Mouse (Mus musculus) heart, embryonic 15.5 days (tissue): ENCODE measurements around the gene Defb36. TPM values are rescaled to one million over a fixed set of nuclear protein-coding genes. Genes with fewer than 3 reads are reported as not detected.
A peak's percentile ranks its signal among the peaks of the same experiment; 100 is the strongest.

ENCODE experiments used
- ATAC-seq: fragments of 200-750 bp; cut with Nextera tagmentation; replicated peaks from 2 replicates; pipeline ENCODE4 v1.8.0; 2017; ENCODE audit warnings: low read depth, moderate TSS enrichment; ENCODE audit not compliant: insufficient number of reproducible peaks, insufficient read depth, low FRiP score
- H3K27ac ChIP-seq: fragments of 300-500 bp; sonication (generic); 2 replicates; pipeline ENCODE4 v1.5.1; 2015; ENCODE audit warnings: mild to moderate bottlenecking, inconsistent platforms
- H3K27me3 ChIP-seq: fragments of 300-500 bp; sonication (generic); 2 replicates; pipeline ENCODE4 v1.6.1; 2015; ENCODE audit warnings: inconsistent platforms
- H3K36me3 ChIP-seq: fragments of 300-500 bp; sonication (generic); 2 replicates; pipeline ENCODE4 v1.6.1; 2015; ENCODE audit warnings: mild to moderate bottlenecking, inconsistent platforms
- H3K4me1 ChIP-seq: fragments of 300-500 bp; sonication (generic); replicated peaks from 2 replicates; pipeline ENCODE4 v1.6.1; 2015; ENCODE audit warnings: inconsistent platforms
- H3K4me2 ChIP-seq: fragments of 300-500 bp; sonication (generic); 2 replicates; pipeline ENCODE4 v1.6.1; 2015; ENCODE audit warnings: inconsistent platforms, mild to moderate bottlenecking, moderate library complexity
- H3K4me3 ChIP-seq: fragments of 300-500 bp; sonication (generic); 2 replicates; pipeline ENCODE4 v1.5.1; 2015; ENCODE audit warnings: mild to moderate bottlenecking, inconsistent platforms
- H3K9ac ChIP-seq: fragments of 300-500 bp; sonication (generic); 2 replicates; pipeline ENCODE4 v1.6.1; 2015; ENCODE audit warnings: mild to moderate bottlenecking, inconsistent platforms
- H3K9me3 ChIP-seq: fragments of 300-500 bp; sonication (generic); replicated peaks from 2 replicates; pipeline ENCODE4 v1.6.1; 2016; ENCODE audit warnings: inconsistent platforms
- WGBS: fragments of 180-500 bp; shearing (Covaris S2); methylation state at CpG from one replicate; pipeline ENCODE4 v1.1.7; 2015; ENCODE audit warnings: mixed read lengths; 5-methylcytosine and 5-hydroxymethylcytosine counted together
- polyA plus RNA-seq: library from polyadenylated mRNA; unstranded; fragments of >200 nt; fragmentation: Nextera tagmentation; extraction: Ambion mirVana; gene quantifications from 2 replicates; pipeline ENCODE4 v1.2.1, GENCODE M21; 2015

The Defb36 gene
- polyA plus RNA-seq, 1 experiment from 2014 or later, result not detected

DNA sequence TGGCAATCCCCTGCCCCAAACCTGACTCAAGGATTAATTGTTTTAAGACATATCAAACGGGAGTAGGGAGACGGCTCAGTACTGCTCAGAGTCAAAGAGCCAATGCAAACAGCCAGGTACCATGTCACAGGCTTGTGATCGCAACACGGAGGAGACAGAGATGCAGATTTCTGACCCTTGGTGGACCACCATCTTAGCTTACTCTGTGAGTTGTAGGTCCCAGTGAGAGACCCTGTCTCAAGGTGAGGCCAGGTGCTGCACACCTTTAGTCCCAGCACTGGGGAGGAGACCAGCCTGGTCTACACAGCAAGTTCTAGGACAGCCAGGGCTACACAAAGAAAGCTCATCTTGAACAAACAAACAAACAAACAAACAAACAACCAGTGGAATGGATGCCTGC lies 33.3 kb downstream of the Defb36 start:
- peaks cover 43% of the 10 kb centered on the region for H3K4me1 ChIP-seq
- H3K9me3 ChIP-seq, result no peaks in the 10 kb centered on the region
- no peak overlapping the region for H3K4me2 ChIP-seq
- no peak for ATAC-seq
- H3K9ac ChIP-seq, result no peak overlapping the region
- H3K4me3 ChIP-seq, result no peak overlapping the region
- 82% methylated on average over 4 of the region's 4 CpGs for WGBS
- 0 out of 2 replicates have a peak, but pooled peaks cover 5% of the 10 kb centered on the region for H3K27me3 ChIP-seq
- H3K27ac ChIP-seq, result peak overlapping the region; percentile 87
- no peaks in the 10 kb centered on the region for H3K36me3 ChIP-seq

DNA sequence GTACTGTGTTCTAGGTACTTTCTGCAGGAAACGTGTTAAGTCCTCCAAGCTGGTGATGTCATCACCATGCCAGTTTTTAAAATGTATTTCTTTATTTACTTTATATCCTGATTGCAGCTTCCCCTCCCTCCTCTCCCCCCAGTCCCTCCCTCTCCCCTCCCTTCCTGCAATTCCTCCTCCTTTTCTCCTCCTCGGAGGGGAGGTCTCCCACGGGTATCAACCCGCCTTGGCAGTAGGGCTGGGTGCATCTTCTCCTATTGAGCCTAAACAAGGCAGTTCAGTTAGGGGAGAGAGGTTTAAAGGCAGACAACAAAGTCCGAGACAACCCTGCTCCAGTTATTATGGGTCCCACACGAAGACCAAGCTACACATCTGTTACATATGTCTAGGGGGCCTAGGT lies 34.7 kb downstream of the Defb36 start:
- Histone ChIP-seq H3K4me1 (peaks cover 32% of the 10 kb centered on the region), H3K36me3 (no peaks in the 10 kb centered on the region), H3K27ac (peak overlapping the region; percentile 87), H3K27me3 (0 out of 2 replicates have a peak, but pooled peaks cover 5% of the 10 kb centered on the region), H3K9ac (no peak overlapping the region), H3K4me3 (no peak overlapping the region), H3K4me2 (no peak overlapping the region), H3K9me3 (no peaks in the 10 kb centered on the region)
- no peak for ATAC-seq
- WGBS, result 58% methylated on average over 6 of the region's 6 CpGs

DNA sequence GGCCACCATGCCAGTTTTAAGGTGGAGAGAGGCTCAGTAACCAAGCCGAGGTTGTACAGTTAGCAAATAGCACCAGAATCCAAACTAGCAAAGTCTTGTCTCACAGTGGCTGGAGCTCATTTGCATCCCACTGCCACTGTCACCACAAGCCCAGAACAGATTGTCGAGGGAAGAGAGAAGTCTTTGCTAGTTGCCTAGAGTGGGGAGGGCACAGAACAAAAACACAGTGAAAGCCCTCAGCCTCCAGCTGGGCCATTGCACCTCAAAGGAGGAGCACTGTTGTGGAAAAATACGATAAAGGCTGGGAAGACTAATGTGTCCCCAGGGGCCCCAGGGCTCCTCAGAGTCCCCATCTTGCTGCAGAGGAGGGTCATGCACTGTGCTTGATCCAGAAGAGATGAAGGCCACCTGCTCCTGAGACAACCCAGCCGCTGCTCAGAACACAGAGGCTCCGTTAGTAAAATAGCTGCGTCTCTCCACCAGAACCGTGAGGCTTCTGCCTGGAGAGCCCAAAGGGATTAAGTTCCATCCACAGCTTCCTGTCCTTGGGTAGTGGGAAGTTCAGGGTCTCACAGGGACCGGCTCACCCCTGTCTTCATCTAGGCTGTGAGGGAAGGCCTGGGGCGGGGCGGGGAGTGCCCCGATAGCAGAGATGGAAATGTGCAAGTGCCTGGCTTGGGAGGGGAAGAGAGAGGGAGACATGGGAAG lies 35.4 kb downstream of the Defb36 start:
- Histone ChIP-seq H3K4me2 (no peak overlapping the region), H3K27ac (peak overlapping the region; percentile 87), H3K4me3 (no peak overlapping the region), H3K4me1 (peaks cover 27% of the 10 kb centered on the region), H3K36me3 (no peaks in the 10 kb centered on the region), H3K9ac (0 out of 2 replicates have a peak overlapping the region, but pooled peaks have one; percentile 23), H3K27me3 (0 out of 2 replicates have a peak, but pooled peaks cover under 1% of the 10 kb centered on the region), H3K9me3 (no peaks in the 10 kb centered on the region)
- peak; percentile 11; the same call in 1 of the 2 replicates for ATAC-seq
- 18% methylated on average over 11 of the region's 11 CpGs for WGBS

DNA sequence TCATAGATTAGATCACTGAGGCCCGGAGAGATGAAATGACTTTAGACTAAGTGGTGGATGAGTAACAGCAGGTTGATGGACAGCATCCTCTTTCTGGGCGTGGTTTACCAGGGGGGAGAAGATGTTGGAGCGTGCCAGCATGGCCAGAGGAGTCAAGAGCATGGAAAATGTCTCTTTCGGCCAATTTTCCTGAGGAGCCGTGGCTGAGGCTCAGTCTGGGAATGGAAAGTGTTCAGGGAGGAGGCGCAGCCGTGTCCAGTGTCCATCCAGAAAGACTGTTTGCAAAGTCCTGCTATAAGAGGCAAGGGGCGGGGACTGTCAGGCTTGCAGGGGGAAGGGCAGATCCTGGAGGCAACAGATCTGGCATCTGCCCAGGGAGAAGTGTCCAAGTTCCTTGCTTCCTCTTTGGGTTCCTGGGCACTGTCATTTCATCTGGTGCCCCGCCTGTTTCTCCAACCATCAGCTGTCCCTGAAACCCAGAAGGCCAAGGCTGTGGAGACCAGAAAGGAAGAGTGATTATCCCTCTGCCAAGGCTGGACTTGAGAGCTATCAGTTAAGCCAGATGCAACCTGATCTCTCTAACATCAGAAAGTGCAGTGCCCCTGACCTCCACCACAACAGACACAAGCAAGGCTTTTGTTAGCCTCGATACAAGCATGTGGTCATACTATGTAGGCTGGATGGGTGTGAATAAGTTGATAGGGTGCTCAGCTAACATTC lies 48.9 kb downstream of the Defb36 start:
- Histone ChIP-seq H3K9ac (no peak overlapping the region), H3K4me1 (peaks cover 15% of the 10 kb centered on the region; the same call in 1 of the 2 replicates), H3K9me3 (no peaks in the 10 kb centered on the region), H3K36me3 (no peaks in the 10 kb centered on the region), H3K27ac (peak overlapping the region; percentile 57; the same call in 1 of the 2 replicates), H3K27me3 (no peaks in the 10 kb centered on the region), H3K4me3 (no peak overlapping the region), H3K4me2 (no peak overlapping the region)
- ATAC-seq, result peak; percentile 68
- WGBS, result 40% methylated on average over 10 of the region's 10 CpGs

DNA sequence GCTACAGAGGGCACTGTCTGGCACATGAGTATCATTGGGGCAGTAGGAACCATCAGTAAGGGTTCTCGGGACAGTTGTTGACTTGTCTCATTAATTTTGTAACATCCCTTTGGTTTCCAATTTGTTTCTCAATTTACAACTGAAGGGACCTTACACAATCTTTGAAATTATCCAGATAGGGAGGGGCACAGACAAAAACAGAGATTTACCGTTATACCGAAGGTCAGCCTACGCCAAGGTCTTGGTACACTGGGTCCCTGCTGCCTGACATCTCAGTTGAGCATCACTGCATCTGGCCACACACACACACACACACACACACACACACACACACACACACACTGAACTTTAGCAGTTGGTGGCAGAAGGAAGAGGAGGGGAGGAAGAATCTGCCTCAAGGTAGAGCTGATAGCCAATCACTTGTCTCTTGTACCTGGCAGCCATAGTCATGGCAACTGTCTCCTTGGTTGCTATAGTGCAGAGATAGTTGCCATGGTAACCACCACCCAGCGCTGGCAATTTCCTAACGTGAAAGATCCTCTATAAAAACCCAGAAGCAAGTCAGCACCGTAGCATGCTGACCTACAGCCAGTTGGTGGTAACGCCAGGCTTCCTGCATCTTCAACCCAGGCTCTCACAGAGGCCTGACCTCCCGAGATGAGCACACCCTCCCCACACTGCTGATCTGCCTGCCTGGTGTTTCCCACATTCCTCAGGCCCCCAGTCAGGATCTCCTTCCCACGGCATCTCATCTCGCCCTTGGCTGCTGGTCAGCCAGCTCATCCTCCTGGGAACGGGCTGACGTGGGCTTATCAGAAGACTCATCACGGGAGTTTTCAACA lies 50.0 kb downstream of the Defb36 start:
- Histone ChIP-seq H3K9ac (no peak overlapping the region), H3K36me3 (no peaks in the 10 kb centered on the region), H3K4me1 (peaks cover 15% of the 10 kb centered on the region; the same call in 1 of the 2 replicates), H3K27ac (0 out of 2 replicates have a peak overlapping the region, but pooled peaks have one; percentile 28), H3K4me2 (no peak overlapping the region), H3K27me3 (no peaks in the 10 kb centered on the region), H3K4me3 (no peak overlapping the region), H3K9me3 (no peaks in the 10 kb centered on the region)
- 31% methylated on average over 14 of the region's 14 CpGs for WGBS
- ATAC-seq, result no peak; the same call in 1 of the 2 replicates

DNA sequence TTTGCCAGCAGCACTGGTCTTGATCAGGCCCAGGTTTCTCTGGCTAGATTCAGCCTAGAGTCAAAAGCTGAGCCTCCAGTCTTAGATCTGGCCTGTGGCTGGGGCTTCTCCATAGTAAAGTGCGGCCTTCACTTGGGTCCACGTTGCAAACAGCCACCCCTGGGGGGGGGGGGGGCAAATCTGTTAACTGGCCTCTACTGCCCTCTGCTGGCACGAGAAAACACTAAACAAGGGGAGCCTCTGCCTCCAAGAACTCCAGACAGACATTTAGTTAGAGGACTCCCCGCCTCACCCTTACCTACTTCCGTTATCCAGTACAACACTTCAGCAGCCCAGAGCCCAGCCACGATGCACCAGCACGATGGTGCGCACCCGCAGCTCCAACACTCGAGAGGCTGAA lies 53.3 kb downstream of the Defb36 start:
- WGBS, result 58% methylated on average over 10 of the region's 10 CpGs
- Histone ChIP-seq H3K4me3 (no peak overlapping the region), H3K9me3 (no peaks in the 10 kb centered on the region), H3K36me3 (no peaks in the 10 kb centered on the region), H3K27ac (no peak overlapping the region), H3K4me2 (no peak overlapping the region), H3K27me3 (no peaks in the 10 kb centered on the region), H3K9ac (no peak overlapping the region), H3K4me1 (peaks cover 15% of the 10 kb centered on the region; the same call in 1 of the 2 replicates)
- no peak for ATAC-seq

DNA sequence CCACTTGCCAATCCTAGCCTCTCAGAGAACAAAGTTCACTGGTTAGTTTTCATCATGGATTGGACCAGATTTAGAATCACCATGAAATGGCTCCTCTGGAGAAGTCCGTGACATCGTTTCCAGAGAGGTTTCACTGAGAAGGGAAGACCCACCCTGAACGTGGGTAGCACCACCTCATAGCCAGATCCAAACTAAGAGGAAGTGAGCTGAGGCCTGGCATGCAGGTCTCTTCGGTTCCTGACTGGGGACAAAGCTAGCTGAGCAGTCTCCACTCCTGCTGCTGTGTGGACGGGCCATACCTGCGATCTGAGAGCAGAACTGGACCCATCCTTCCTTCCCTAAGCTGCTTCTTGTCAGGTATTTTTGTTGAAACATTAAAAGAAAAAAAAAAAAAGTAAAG lies 57.0 kb downstream of the Defb36 start:
- Histone ChIP-seq H3K4me2 (no peak overlapping the region), H3K9ac (no peak overlapping the region), H3K36me3 (no peaks in the 10 kb centered on the region), H3K4me1 (no peaks in the 10 kb centered on the region), H3K9me3 (no peaks in the 10 kb centered on the region), H3K27ac (no peak overlapping the region), H3K4me3 (no peak overlapping the region), H3K27me3 (no peaks in the 10 kb centered on the region)
- 71% methylated on average over 6 of the region's 6 CpGs for WGBS
- ATAC-seq, result no peak

Other genes starting within 250 kb of the Defb36 start
- gene Nrsn2, start 227.7 kb upstream of the Defb36 start, polyA plus RNA-seq, result 1.6 and 2.1 TPM in 2 replicates
- gene Sox12, start 206.3 kb upstream of the Defb36 start, polyA plus RNA-seq, result 6.5 and 7.0 TPM in 2 replicates
- gene Zcchc3, start 189.3 kb upstream of the Defb36 start, polyA plus RNA-seq, result 30.8 and 31.7 TPM in 2 replicates
- 2.0 and 2.4 TPM in 2 replicates for gene 6820408C15Rik, start 188.7 kb upstream of the Defb36 start, polyA plus RNA-seq
- not detected in 2 replicates for gene Defb23, start 139.7 kb upstream of the Defb36 start, polyA plus RNA-seq
- not detected in 2 replicates for gene Defb20, start 127.3 kb upstream of the Defb36 start, polyA plus RNA-seq
- gene Defb22, start 114.2 kb upstream of the Defb36 start, polyA plus RNA-seq, result not detected in 2 replicates
- gene Defb26, start 92.6 kb upstream of the Defb36 start, polyA plus RNA-seq, result not detected in 2 replicates
- not detected in 2 replicates for gene Defb28, start 86.1 kb upstream of the Defb36 start, polyA plus RNA-seq
- gene Defb29, start 64.2 kb upstream of the Defb36 start, polyA plus RNA-seq, result not detected in 2 replicates
- not detected in 2 replicates for gene Gm17416, start 35.0 kb upstream of the Defb36 start, polyA plus RNA-seq
- gene Defb21, start 31.6 kb upstream of the Defb36 start, polyA plus RNA-seq, result not detected in 2 replicates
- gene Defb19, start 24.0 kb upstream of the Defb36 start, polyA plus RNA-seq, result 0.57 and 0.88 TPM in 2 replicates
- not detected in 2 replicates for gene Defb45, start 4.9 kb upstream of the Defb36 start, polyA plus RNA-seq
- 0.77 and 0.86 TPM in 2 replicates for gene Defb25, start 18.7 kb downstream of the Defb36 start, polyA plus RNA-seq
- 12.1 and 12.7 TPM in 2 replicates for gene Rem1, start 22.6 kb downstream of the Defb36 start, polyA plus RNA-seq
- 70.6 and 86.1 TPM in 2 replicates for gene H13, start 65.1 kb downstream of the Defb36 start, polyA plus RNA-seq
- 18.9 and 20.3 TPM in 2 replicates for gene Mcts2, start 82.7 kb downstream of the Defb36 start, polyA plus RNA-seq
- gene Id1, start 131.9 kb downstream of the Defb36 start, polyA plus RNA-seq, result 61.9 and 63.1 TPM in 2 replicates
- gene Cox4i2, start 149.8 kb downstream of the Defb36 start, polyA plus RNA-seq, result 20.8 and 24.2 TPM in 2 replicates
- 69.5 and 80.7 TPM in 2 replicates for gene Bcl2l1, start 227.4 kb downstream of the Defb36 start, polyA plus RNA-seq
- gene Tpx2, start 243.6 kb downstream of the Defb36 start, polyA plus RNA-seq, result 47.3 and 49.9 TPM in 2 replicates